Mouse (Mus musculus) ovary, postnatal 10 days (tissue): ENCODE measurements at regions not wholly inside any gene's neighbourhood (a gene's known extent, or its start where the extent isn't known, plus 50 kb on each side); places are given as distances from the start of the nearest gene placed in this dataset.

Experiments
- DNase-seq: peaks from one replicate; pipeline ENCODE4 v3.0.0; 2022; ENCODE audit warnings: low spot score

DNA sequence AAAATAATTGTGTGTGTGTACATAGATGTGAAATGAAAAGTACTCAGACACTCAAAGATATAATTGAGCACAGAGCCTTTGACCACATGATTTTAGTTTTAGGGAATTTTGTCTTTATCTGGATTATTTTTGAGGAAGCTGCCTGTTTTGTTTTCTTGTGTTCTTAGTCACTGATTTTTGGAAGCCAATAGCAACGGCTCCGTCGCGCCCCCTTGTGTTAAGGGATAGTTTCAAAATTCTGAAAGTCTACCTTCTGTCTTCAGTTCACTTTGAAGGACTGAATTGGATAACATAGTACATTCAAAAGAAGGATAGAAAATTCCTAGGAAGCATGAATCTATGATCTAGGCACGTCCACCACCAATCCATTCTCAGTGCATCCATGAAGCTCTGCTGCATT, 185.8 kb upstream of the Sash1 start:
- no peak for DNase-seq

- DNase-seq, result no peak
These were observed 183.8 kb upstream of the Sash1 start for GRCm38 (mm10) chr10:9069608-9070190.

- DNase-seq, result no peak
These were observed 180.7 kb upstream of the Sash1 start for GRCm38 (mm10) chr10:9066566-9066965.

DNA sequence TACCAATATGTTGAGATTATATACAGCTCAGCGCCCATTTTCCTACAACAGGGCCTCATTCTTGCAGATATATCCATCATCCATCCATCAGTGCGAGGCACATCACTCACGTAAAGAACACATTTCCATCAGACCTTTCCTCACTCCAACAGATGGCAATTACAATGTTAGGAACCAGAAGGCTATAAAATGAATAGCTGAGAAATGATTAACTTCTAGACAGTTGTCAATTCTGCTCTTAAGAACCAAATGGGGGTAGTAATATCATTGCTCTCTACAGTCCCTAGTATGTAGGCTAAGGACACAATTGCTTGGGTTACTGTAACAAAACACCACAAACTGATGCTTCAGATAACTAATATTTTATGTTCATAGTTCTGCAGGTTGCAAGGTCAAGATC, 176.1 kb upstream of the Sash1 start:
- DNase-seq, result no peak

DNA sequence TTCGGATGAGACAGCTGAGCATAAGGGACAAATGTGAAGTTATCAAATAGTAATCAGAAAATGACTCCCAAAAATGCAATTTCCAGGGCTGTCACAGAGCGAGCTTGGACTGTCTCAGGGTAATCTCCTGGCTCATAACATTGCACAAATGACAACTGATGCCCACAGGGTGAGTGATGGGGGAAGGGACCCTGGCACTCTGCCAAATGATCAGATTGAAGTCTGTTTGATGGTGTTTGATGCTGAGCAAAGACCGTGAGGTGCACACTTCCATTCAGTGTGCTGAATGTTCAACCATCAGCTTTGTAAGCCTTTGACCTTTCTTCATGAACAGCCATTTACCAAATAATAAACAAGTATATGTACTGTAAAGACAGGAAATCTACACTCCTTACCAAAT, 169.4 kb upstream of the Sash1 start:
- DNase-seq, result no peak

DNA sequence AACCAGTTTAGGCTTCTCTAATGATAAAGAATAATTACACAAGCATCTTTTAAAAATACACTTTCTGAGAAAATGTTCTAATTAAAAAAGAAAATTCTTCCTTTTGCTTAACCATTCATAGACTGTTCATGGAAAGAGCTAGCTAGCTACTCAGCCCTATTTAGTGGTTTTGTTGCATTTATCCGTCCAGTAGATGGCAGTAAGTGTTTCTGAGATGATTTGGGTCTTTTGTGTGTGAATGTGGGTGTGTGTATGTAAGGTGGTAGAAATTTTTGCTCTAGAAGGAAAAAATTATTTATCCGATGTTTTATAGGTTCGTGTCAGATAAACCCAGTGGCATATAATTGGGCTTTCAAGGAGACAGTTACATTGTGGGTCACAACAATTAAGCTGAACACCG, 167.5 kb upstream of the Sash1 start:
- DNase-seq, result no peak

DNA sequence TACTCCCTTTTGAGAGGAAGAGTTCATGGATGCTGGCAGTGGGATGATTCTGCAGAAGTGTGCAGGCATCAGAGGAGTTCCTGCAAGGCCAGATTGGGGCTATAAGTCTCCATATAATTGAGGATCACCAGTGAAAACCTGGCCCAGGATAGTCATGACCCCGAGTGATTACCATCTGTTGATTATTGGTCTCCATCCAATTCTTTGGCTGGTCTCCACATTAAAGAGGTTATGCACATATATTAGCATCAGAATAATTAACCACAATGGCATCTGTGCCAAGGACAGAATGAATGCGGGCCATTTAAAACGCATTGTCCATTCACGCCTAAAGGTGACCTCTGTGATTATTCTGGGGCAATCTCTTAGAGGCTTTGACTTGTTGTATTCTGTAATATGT, 161.5 kb upstream of the Sash1 start:
- no peak for DNase-seq

- no peak for DNase-seq
These were observed 159.0 kb upstream of the Sash1 start for GRCm38 (mm10) chr10:9044746-9045370.

- DNase-seq, result no peak
These were observed 157.6 kb upstream of the Sash1 start for GRCm38 (mm10) chr10:9043507-9043906.

- DNase-seq, result no peak
These were observed 144.6 kb upstream of the Sash1 start for GRCm38 (mm10) chr10:9030486-9030885.

- no peak for DNase-seq
These were observed 143.6 kb upstream of the Sash1 start for GRCm38 (mm10) chr10:9029506-9029905.

GRCm38 (mm10) chr10:9027070-9027807, 141.4 kb upstream of the Sash1 start:
- no peak for DNase-seq

DNA sequence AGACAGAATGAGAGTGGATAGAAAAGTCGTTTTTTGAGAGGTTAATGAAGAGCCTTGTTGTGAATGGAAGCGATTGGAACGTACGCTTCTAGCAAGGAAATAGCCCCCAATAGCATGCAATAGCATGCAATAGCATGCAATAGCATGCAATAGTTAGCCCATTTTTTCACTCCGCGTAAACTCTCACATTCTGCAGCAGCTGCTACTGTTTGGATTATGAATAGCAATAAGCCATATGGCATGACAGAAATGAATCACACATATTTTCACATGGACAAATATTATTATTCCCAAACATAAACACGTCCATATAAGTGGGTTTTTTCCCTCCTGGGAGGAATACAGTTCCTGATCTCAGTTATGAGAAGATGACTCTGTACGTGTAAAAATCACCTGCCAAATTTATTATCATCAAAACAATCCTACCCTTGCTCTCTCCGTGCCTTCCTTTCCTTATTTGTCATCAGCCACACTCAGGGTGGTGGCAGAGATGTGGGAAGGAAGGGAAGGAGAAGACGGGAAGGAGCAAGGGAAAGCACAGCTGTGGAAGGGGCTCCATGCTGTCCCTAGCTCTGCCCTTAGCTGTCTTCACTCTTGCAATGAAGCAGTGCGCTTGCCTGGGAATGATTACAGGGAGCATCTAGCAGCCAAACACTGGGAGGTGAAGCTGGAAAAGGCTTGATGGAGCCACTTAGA, 129.1 kb upstream of the Sash1 start:
- DNase-seq, result no peak

DNA sequence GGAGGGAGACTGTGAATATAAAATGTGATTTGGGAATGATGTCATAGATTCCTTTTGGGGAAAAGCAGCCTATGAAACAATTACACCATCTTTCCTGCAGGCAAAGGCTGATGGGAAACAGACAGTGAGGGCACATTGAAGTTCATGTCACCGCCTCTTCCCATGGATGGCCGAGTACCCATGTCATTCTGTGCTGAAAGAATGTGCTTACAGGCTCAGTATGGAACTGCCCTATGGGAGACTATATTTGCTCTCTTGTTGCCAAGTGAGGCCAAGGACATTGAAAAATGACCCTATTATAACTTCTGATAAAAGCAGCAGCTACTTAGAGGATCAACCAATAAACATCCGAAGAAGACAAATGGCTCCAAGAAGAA, 127.7 kb upstream of the Sash1 start:
- DNase-seq, result no peak

- DNase-seq, result peak; percentile 29
These were observed 127.1 kb upstream of the Sash1 start for GRCm38 (mm10) chr10:9012829-9013548.

DNA sequence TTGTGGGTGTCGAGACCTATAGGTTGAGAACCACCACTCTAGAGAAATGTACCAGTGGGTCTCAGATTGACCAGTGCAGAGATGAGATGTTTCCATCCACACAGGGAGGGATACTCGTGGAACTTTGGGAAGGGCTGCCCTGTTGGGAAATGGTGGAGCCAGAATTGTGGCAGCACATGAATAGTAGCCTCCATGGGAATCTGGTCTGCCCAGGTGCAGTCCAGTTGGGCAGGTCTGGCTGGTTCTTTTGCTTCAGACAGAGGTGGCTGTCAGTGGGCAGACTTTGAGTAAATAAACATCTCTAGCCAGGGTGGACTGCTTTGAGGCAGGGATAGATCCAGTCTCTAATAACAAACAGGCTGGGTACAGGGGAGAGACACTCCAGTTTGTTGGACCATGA, 126.0 kb upstream of the Sash1 start:
- no peak for DNase-seq

GRCm38 (mm10) chr10:9010191-9010590, 124.3 kb upstream of the Sash1 start:
- no peak for DNase-seq

DNA sequence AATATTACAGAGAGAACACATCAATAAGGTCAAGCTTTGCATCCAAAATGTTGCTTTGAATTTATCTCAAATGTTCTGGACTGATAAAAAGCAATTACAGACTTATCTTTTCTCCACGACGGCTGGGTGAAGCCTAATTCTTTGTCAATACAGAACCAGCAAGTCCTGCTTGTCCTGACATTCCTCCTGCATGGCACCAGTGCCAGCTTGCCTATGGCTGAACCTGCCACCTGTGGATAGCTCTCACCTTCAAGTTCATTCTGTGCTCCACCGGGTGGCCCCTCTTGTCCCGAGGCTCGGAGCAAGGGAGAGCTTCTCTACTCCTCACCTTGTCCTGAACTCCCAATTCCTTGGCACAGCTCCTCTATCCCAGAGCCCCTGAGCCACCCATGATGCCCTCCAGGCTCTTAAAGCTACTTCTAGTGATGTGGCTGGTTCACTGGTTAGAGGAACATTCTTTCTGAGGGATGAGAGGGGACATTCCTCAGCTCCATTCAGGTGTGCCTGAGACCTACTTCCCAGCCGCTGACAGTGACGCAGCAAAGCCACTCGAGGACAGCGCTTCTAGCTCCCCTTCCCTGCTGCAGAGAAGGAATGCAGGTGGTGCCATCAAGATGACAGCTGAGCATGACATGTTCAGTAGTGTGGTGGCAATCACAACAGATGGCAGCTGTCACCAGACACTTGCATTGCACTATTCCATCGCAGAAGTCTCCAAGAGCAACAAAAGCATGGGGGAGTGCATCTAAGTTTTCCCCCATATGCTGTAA, 119.5 kb upstream of the Sash1 start:
- no peak for DNase-seq

DNA sequence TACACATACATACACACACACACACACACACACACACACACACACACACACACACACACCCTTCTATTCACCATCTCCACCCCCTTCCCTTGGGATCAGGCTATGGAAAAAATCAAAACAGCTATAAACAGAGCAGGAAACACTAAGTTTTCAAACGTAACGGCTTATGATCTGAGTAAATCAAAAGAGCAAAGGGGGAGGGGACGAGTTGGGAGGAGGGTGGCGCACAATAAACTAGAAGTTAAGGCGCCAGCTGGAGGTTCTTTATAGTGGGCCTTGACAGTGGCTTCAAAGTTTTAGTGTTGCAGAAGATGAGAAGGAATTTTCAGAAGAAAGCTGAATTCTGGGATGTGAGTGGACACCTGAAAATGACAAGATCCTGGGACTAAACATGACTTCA, 116.4 kb upstream of the Sash1 start:
- DNase-seq, result no peak

GRCm38 (mm10) chr10:8998758-8999398, 113.0 kb upstream of the Sash1 start:
- DNase-seq, result no peak

DNA sequence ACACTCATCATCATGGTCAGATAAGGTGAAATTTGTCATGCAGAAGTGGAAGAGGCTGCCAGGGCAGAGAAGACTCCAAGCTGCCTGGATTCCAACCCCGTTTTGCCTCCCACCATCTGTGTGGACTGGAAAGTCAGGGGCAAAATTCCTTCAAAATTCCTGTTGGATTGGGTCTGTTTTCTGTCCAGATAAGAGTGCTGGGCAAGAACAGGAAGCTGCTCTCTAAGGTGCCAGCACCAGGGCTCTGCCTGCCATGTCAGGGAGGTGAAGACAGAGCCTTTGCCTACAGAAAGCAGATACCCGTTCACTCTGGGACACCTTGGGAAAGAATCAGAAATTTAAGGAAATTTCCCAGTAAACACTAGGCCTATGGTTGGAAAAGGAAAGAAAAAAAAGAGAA, 112.5 kb upstream of the Sash1 start:
- no peak for DNase-seq
